In genomic region chr8:12988722-12989430, GRCm38 (mm10) we compare ENCODE assay signal across 13 mouse cellular contexts. TPM values are rescaled to one million over a fixed set of nuclear protein-coding genes. Genes with fewer than 3 reads are reported as not detected.
DNase-seq lines count a peak whose midpoint lies in the region; ATAC-seq and TF ChIP-seq lines count a peak whose summit lies in the region.
"Had no signal": no experiment of that assay in that cellular context is flagged by ENCODE, and none has a peak within 500 bp of the region (broad histone marks: within the 10 kb centered on the region; RNA-seq: fewer than 3 reads in every experiment).

No protein-coding gene starts in this region.

- TF ChIP-seq POLR2A in testis, adult 2 months (IDR thresholded peaks at IDR 0.05; ENCODE audit: control insufficient read depth, low read depth, low read length) = no peak
- TF ChIP-seq POLR2A in small intestine, adult 2 months (IDR thresholded peaks at IDR 0.05; ENCODE audit: low read depth, low read length) = no peak

- no peaks in the 10 kb centered on the region for H3K4me1 ChIP-seq in hindbrain, postnatal 0 days (ENCODE audit: insufficient read depth, low read length)
- H3K4me1 ChIP-seq in hindbrain, embryonic 16.5 days (ENCODE audit: control insufficient read depth, insufficient read depth, low read depth, low read length) = no peaks in the 10 kb centered on the region
- no peaks in the 10 kb centered on the region for H3K4me1 ChIP-seq in testis, adult 2 months (ENCODE audit: control insufficient read depth, insufficient read depth, low read length)
- no peaks in the 10 kb centered on the region for H3K4me1 ChIP-seq in small intestine, adult 2 months (ENCODE audit: control insufficient read depth, insufficient read depth, insufficient read length, low read length)
- no peaks in the 10 kb centered on the region for H3K4me1 ChIP-seq in forebrain, embryonic 11.5 days (replicated peaks; ENCODE audit: control insufficient read depth, insufficient read depth, low read length)
- H3K4me1 ChIP-seq: neural tube, embryonic 13.5 days had no signal

- H3K4me2 ChIP-seq in hindbrain, postnatal 0 days (ENCODE audit: low read depth, low read length) = no peak overlapping the region
- H3K4me2 ChIP-seq in hindbrain, embryonic 16.5 days (ENCODE audit: low read length) = no peak overlapping the region
- H3K4me2 ChIP-seq in forebrain, embryonic 11.5 days (ENCODE audit: low read depth, low read length, severe bottlenecking) = no peak overlapping the region
- H3K4me2 ChIP-seq: neural tube, embryonic 13.5 days had no signal

- no peaks in the 10 kb centered on the region for H3K9me3 ChIP-seq in hindbrain, postnatal 0 days (ENCODE audit: low read length)
- no peaks in the 10 kb centered on the region for H3K9me3 ChIP-seq in hindbrain, embryonic 16.5 days (ENCODE audit: control insufficient read depth, low read length)
- H3K9me3 ChIP-seq in forebrain, embryonic 11.5 days (ENCODE audit: control insufficient read depth, low read length) = no peaks in the 10 kb centered on the region
- H3K9me3 ChIP-seq: limb, embryonic 10.5 days; megakaryocyte, embryonic 14.5 days; neural tube, embryonic 13.5 days had no signal

- DNase-seq in hindbrain, postnatal 0 days (ENCODE audit: low spot score) = no peak
- no peak for DNase-seq in testis, postnatal 14 days (ENCODE audit: low spot score)
- peak; percentile 62 for DNase-seq in brain, adult 2 months (ENCODE audit: low read depth, low spot score)
- DNase-seq in forebrain, embryonic 11.5 days (ENCODE audit: low spot score) = no peak
- no peak for DNase-seq in left cerebral cortex, adult 11 months (ENCODE audit: low spot score)
- DNase-seq: gastrocnemius, postnatal 14 days; kidney, postnatal 14 days had no signal

- no peak for ATAC-seq in hindbrain, postnatal 0 days
- ATAC-seq in hindbrain, embryonic 16.5 days = no peak
- no peak for ATAC-seq in forebrain, embryonic 11.5 days (replicated peaks; ENCODE audit: low FRiP score)

- peak; percentile 19; the same call in 1 of the 2 replicates for TF ChIP-seq CTCF in hindbrain, postnatal 0 days (IDR thresholded peaks at IDR 0.05; ENCODE audit: low read depth)
- peak; percentile 39; the same call in 1 of the 2 replicates for TF ChIP-seq CTCF in testis, adult 2 months (IDR thresholded peaks at IDR 0.05; ENCODE audit: control insufficient read depth, insufficient read depth, insufficient replicate concordance, low read depth, low read length)
- TF ChIP-seq CTCF in small intestine, adult 2 months (IDR thresholded peaks at IDR 0.05; ENCODE audit: extremely low read depth, insufficient read length, insufficient replicate concordance, low read depth, low read length) = peak; percentile 22; the same call in 1 of the 2 replicates

- H3K4me3 ChIP-seq in hindbrain, postnatal 0 days (ENCODE audit: low read length) = no peak overlapping the region
- no peak overlapping the region for H3K4me3 ChIP-seq in hindbrain, embryonic 16.5 days (ENCODE audit: low read length)
- no peak overlapping the region for H3K4me3 ChIP-seq in testis, adult 2 months (ENCODE audit: control insufficient read depth, low read depth, low read length)
- H3K4me3 ChIP-seq in small intestine, adult 2 months (ENCODE audit: low read depth, low read length) = no peak overlapping the region
- no peak overlapping the region for H3K4me3 ChIP-seq in forebrain, embryonic 11.5 days (ENCODE audit: low read depth, low read length)
- H3K4me3 ChIP-seq: limb, embryonic 10.5 days; megakaryocyte, embryonic 14.5 days; neural tube, embryonic 13.5 days had no signal

- no peaks in the 10 kb centered on the region for H3K27me3 ChIP-seq in hindbrain, postnatal 0 days (ENCODE audit: insufficient read depth, low read length)
- no peaks in the 10 kb centered on the region for H3K27me3 ChIP-seq in hindbrain, embryonic 16.5 days (replicated peaks; ENCODE audit: control insufficient read depth, insufficient read depth, low read length)
- H3K27me3 ChIP-seq in testis, adult 2 months (ENCODE audit: control insufficient read depth, insufficient read depth, low read length) = no peaks in the 10 kb centered on the region
- H3K27me3 ChIP-seq in small intestine, adult 2 months (ENCODE audit: control insufficient read depth, insufficient read depth, low read length) = no peaks in the 10 kb centered on the region
- no peaks in the 10 kb centered on the region for H3K27me3 ChIP-seq in forebrain, embryonic 11.5 days (ENCODE audit: control insufficient read depth, insufficient read depth, low read length)
- H3K27me3 ChIP-seq: neural tube, embryonic 13.5 days had no signal

- no peak overlapping the region for H3K27ac ChIP-seq in hindbrain, postnatal 0 days
- no peak overlapping the region for H3K27ac ChIP-seq in hindbrain, embryonic 16.5 days (ENCODE audit: low read depth, low read length)
- no peak overlapping the region for H3K27ac ChIP-seq in testis, adult 2 months (ENCODE audit: control insufficient read depth, insufficient read depth, low read depth, low read length)
- no peak overlapping the region for H3K27ac ChIP-seq in small intestine, adult 2 months (ENCODE audit: insufficient read depth, low read depth, low read length)
- H3K27ac ChIP-seq in forebrain, embryonic 11.5 days (ENCODE audit: low read depth, low read length) = no peak overlapping the region
- H3K27ac ChIP-seq: limb, embryonic 10.5 days; neural tube, embryonic 13.5 days had no signal

- peaks cover 42% of the 10 kb centered on the region for H3K36me3 ChIP-seq in hindbrain, postnatal 0 days (ENCODE audit: insufficient read depth, low read length)
- peaks cover 16% of the 10 kb centered on the region for H3K36me3 ChIP-seq in hindbrain, embryonic 16.5 days (ENCODE audit: control insufficient read depth, insufficient read depth, low read length)
- no peaks in the 10 kb centered on the region for H3K36me3 ChIP-seq in testis, adult 2 months (ENCODE audit: control insufficient read depth, insufficient read depth, low read length)
- no peaks in the 10 kb centered on the region for H3K36me3 ChIP-seq in small intestine, adult 2 months (ENCODE audit: control insufficient read depth, insufficient read depth, low read length)
- no peaks in the 10 kb centered on the region for H3K36me3 ChIP-seq in forebrain, embryonic 11.5 days (ENCODE audit: control insufficient read depth, insufficient read depth, low read length)
- H3K36me3 ChIP-seq: limb, embryonic 10.5 days had no signal

- WGBS in hindbrain, postnatal 0 days = 77% methylated on average over 13 of the region's 13 CpGs
- WGBS in hindbrain, embryonic 16.5 days = 82% methylated on average over 13 of the region's 13 CpGs
- 79% methylated on average over 13 of the region's 13 CpGs for WGBS in small intestine, adult 2 months
- 85% methylated on average over 13 of the region's 13 CpGs for WGBS in forebrain, embryonic 11.5 days

- H3K9ac ChIP-seq in hindbrain, postnatal 0 days (replicated peaks; ENCODE audit: low read length) = no peak overlapping the region
- no peak overlapping the region for H3K9ac ChIP-seq in hindbrain, embryonic 16.5 days (ENCODE audit: low read depth, low read length)
- no peak overlapping the region for H3K9ac ChIP-seq in forebrain, embryonic 11.5 days (ENCODE audit: low read length)
- H3K9ac ChIP-seq: neural tube, embryonic 13.5 days had no signal

RNA-seq across cellular contexts. Expression of gene F7, which starts 37.0 kb away (rescaled TPM):
- total RNA-seq in hindbrain, postnatal 0 days (2014; rRNA removed) = 0.10 TPM in 1 of 2 replicates, not detected in the other
- not detected in 2 replicates for polyA plus RNA-seq in hindbrain, postnatal 0 days (2015; fragmentation: Nextera tagmentation; extraction: Ambion mirVana)
- polyA plus RNA-seq in hindbrain, embryonic 16.5 days (2015; fragmentation: Nextera tagmentation; extraction: Ambion mirVana) = 0.07 TPM in 1 of 2 replicates, not detected in the other
- polyA plus RNA-seq in testis, adult 2 months (2012; rRNA removed) = 1.9 and 2.0 TPM in 2 replicates
- polyA plus RNA-seq in small intestine, adult 2 months (2012; rRNA removed) = 0.30 and 1.1 TPM in 2 replicates
- polyA plus RNA-seq in forebrain, embryonic 11.5 days (2014; fragmentation: Nextera tagmentation; extraction: Ambion mirVana) = not detected in 2 replicates
- total RNA-seq: gastrocnemius, postnatal 14 days had no signal
- polyA plus RNA-seq: limb, embryonic 10.5 days had no signal

RNA-seq across cellular contexts. Expression of gene F10, which starts 48.2 kb away (rescaled TPM):
- 0.05 TPM in 1 of 2 replicates, not detected in the other for total RNA-seq in hindbrain, postnatal 0 days (2014; rRNA removed)
- polyA plus RNA-seq in hindbrain, postnatal 0 days (2015; fragmentation: Nextera tagmentation; extraction: Ambion mirVana) = 0.14 and 0.34 TPM in 2 replicates
- polyA plus RNA-seq in hindbrain, embryonic 16.5 days (2015; fragmentation: Nextera tagmentation; extraction: Ambion mirVana) = 0.14 and 0.25 TPM in 2 replicates
- 0.86 and 1.0 TPM in 2 replicates for polyA plus RNA-seq in testis, adult 2 months (2012; rRNA removed)
- 0.19 and 0.58 TPM in 2 replicates for polyA plus RNA-seq in small intestine, adult 2 months (2012; rRNA removed)
- 0.51 and 1.1 TPM in 2 replicates for polyA plus RNA-seq in forebrain, embryonic 11.5 days (2014; fragmentation: Nextera tagmentation; extraction: Ambion mirVana)
- total RNA-seq: gastrocnemius, postnatal 14 days had no signal
